Mouse (Mus musculus) heart, embryonic 15.5 days (tissue): ENCODE results near the gene Mta1. TPM values are rescaled to one million over a fixed set of nuclear protein-coding genes. Genes with fewer than 3 reads are reported as not detected.

Source experiments
- ATAC-seq: fragments of 200-750 bp; cut with Nextera tagmentation; replicated peaks from 2 replicates; pipeline ENCODE4 v1.8.0; 2017; ENCODE audit warnings: low read depth, moderate TSS enrichment; ENCODE audit not compliant: insufficient number of reproducible peaks, insufficient read depth, low FRiP score
- H3K27ac ChIP-seq: fragments of 300-500 bp; sonication (generic); 2 replicates; pipeline ENCODE4 v1.5.1; 2015; ENCODE audit warnings: mild to moderate bottlenecking, inconsistent platforms
- H3K27me3 ChIP-seq: fragments of 300-500 bp; sonication (generic); 2 replicates; pipeline ENCODE4 v1.6.1; 2015; ENCODE audit warnings: inconsistent platforms
- H3K36me3 ChIP-seq: fragments of 300-500 bp; sonication (generic); 2 replicates; pipeline ENCODE4 v1.6.1; 2015; ENCODE audit warnings: mild to moderate bottlenecking, inconsistent platforms
- H3K4me1 ChIP-seq: fragments of 300-500 bp; sonication (generic); replicated peaks from 2 replicates; pipeline ENCODE4 v1.6.1; 2015; ENCODE audit warnings: inconsistent platforms
- H3K4me2 ChIP-seq: fragments of 300-500 bp; sonication (generic); 2 replicates; pipeline ENCODE4 v1.6.1; 2015; ENCODE audit warnings: inconsistent platforms, mild to moderate bottlenecking, moderate library complexity
- H3K4me3 ChIP-seq: fragments of 300-500 bp; sonication (generic); 2 replicates; pipeline ENCODE4 v1.5.1; 2015; ENCODE audit warnings: mild to moderate bottlenecking, inconsistent platforms
- H3K9ac ChIP-seq: fragments of 300-500 bp; sonication (generic); 2 replicates; pipeline ENCODE4 v1.6.1; 2015; ENCODE audit warnings: mild to moderate bottlenecking, inconsistent platforms
- H3K9me3 ChIP-seq: fragments of 300-500 bp; sonication (generic); replicated peaks from 2 replicates; pipeline ENCODE4 v1.6.1; 2016; ENCODE audit warnings: inconsistent platforms
- WGBS: fragments of 180-500 bp; shearing (Covaris S2); methylation state at CpG from one replicate; pipeline ENCODE4 v1.1.7; 2015; ENCODE audit warnings: mixed read lengths; 5-methylcytosine and 5-hydroxymethylcytosine counted together
- polyA plus RNA-seq: library from polyadenylated mRNA; unstranded; fragments of >200 nt; fragmentation: Nextera tagmentation; extraction: Ambion mirVana; gene quantifications from 2 replicates; pipeline ENCODE4 v1.2.1, GENCODE M21; 2015

Gene Mta1
- 11.3 and 11.4 TPM in 2 replicates for polyA plus RNA-seq

GRCm38 (mm10) chr12:113097749-113098281 is at the start of gene Mta1:
Gene Mta1, plus strand, starts transcription at chr12:113098278.
- H3K4me1 ChIP-seq: peaks cover 49% of the 10 kb centered on the region
- H3K4me2 ChIP-seq: peak within 1 kb of the TSS; percentile 97
- H3K9me3 ChIP-seq: no peaks in the 10 kb centered on the region
- WGBS: 6% methylated on average over 16 of the region's 53 CpGs
- peak; percentile 61; the same call in 1 of the 2 replicates for ATAC-seq
- peak within 1 kb of the TSS; percentile 98 for H3K9ac ChIP-seq
- peak within 1 kb of the TSS; percentile 99 for H3K4me3 ChIP-seq
- H3K27me3 ChIP-seq: 0 out of 2 replicates have a peak, but pooled peaks cover 3% of the 10 kb centered on the region
- H3K36me3 ChIP-seq: no peaks in the 10 kb centered on the region
- peak within 1 kb of the TSS; percentile 79 for H3K27ac ChIP-seq

GRCm38 (mm10) chr12:113049836-113050235 is 48.2 kb upstream of the Mta1 start:
- H3K9ac ChIP-seq: no peak overlapping the region
- peaks cover 17% of the 10 kb centered on the region for H3K4me1 ChIP-seq
- H3K9me3 ChIP-seq: no peaks in the 10 kb centered on the region
- no peak for ATAC-seq
- H3K27me3 ChIP-seq: no peaks in the 10 kb centered on the region
- 74% methylated on average over 9 of the region's 9 CpGs for WGBS
- H3K36me3 ChIP-seq: peaks cover 24% of the 10 kb centered on the region; the same call in 1 of the 2 replicates
- no peak overlapping the region for H3K4me2 ChIP-seq
- no peak overlapping the region for H3K27ac ChIP-seq
- no peak overlapping the region for H3K4me3 ChIP-seq

- Histone ChIP-seq H3K4me1 (peaks cover 17% of the 10 kb centered on the region), H3K36me3 (peaks cover 32% of the 10 kb centered on the region; the same call in 1 of the 2 replicates), H3K27me3 (no peaks in the 10 kb centered on the region), H3K4me2 (no peak overlapping the region), H3K9ac (no peak overlapping the region), H3K27ac (no peak overlapping the region), H3K9me3 (no peaks in the 10 kb centered on the region), H3K4me3 (no peak overlapping the region)
- no peak for ATAC-seq
- 82% methylated on average over 12 of the region's 12 CpGs for WGBS
Observed at GRCm38 (mm10) chr12:113050671-113051070, 47.4 kb upstream of the Mta1 start.

DNA sequence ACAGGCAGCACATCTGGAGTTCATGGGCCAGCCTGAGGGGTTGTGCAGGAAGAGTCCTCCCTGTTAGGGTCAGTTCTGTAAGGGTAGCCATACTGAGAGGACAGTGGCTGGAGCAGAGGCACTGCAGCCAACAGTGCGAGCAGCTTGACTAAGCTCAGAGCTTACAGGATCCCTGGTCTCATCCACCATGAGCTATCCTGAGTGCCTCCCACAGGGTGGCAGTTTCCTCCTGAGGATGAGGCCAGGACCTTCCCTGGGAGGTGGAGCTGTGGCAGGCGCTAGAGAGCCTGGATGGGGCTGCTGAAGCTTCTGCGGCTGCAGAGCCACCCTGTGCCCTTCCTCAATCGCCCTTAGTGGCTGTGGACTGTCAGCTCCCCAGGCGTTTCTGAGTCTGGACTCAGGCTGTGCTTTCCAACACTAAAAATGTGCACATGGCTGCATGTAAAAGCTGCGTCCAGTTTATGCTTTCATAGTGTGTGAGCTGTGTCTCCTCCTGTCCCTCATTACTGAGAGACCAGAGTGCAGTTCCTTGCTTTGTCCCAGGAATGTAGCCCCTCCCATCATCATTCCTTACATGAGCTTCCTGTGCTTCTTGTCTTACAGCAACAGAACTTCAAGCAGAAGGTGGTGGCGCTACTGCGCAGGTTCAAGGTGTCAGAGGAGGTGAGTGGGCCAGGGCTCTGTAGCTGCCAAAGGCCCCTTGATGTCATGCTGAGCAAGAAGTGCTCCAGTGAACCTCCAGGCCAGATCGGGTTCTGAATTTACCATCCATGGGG is 46.3 kb upstream of the Mta1 start:
- Histone ChIP-seq H3K9ac (0 out of 2 replicates have a peak overlapping the region, but pooled peaks have one; percentile 8), H3K36me3 (peaks cover 32% of the 10 kb centered on the region; the same call in 1 of the 2 replicates), H3K4me1 (peaks cover 19% of the 10 kb centered on the region), H3K9me3 (no peaks in the 10 kb centered on the region), H3K27ac (peak overlapping the region; percentile 48; the same call in 1 of the 2 replicates), H3K4me2 (no peak overlapping the region), H3K27me3 (no peaks in the 10 kb centered on the region), H3K4me3 (no peak overlapping the region)
- WGBS: 31% methylated on average over 9 of the region's 9 CpGs
- ATAC-seq: no peak

DNA sequence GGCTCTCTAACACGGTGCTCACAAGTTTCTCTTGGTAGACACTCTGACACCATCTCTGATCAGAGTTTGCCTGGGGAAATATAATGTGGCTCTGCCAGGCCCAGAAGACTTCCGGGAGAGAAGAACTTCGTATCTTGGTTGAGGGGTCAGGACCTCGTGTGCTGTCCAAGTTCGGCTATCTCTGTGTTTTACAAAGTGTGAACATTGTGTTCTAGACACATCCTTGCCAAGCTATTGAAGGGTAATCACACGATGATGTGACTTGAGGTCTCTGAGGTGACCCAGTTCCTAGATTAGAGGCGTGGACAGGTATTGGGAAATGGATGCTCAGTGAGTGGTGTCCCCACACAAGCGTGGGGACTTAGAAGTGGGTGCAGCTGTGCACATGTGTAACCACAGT is 42.0 kb upstream of the Mta1 start:
- Histone ChIP-seq H3K27ac (no peak overlapping the region), H3K4me3 (no peak overlapping the region), H3K9me3 (no peaks in the 10 kb centered on the region), H3K27me3 (no peaks in the 10 kb centered on the region), H3K36me3 (peaks cover 49% of the 10 kb centered on the region), H3K9ac (no peak overlapping the region), H3K4me1 (peaks cover 14% of the 10 kb centered on the region), H3K4me2 (no peak overlapping the region)
- WGBS: 56% methylated on average over 8 of the region's 8 CpGs
- no peak for ATAC-seq

DNA sequence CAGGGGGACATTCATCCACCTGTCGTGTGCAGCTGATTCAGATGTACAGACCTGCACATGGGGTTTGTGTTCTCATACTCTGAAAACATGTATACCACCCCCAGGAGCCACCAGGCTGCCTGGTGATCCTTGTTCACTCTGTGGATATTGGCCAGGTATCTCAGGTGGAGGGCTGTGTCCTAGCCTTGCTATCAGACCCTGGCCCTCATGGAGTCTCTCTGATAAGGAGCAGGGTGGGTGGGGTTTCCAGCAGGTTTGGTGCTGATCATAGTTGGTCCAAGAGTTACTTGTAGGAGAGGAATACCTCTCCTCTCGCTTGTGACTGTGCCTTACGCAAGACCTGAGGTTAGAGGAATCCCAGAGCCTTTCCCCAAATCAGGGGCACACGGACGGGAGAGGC is 37.9 kb upstream of the Mta1 start:
- ATAC-seq: no peak
- no peak overlapping the region for H3K9ac ChIP-seq
- 93% methylated on average over 5 of the region's 5 CpGs for WGBS

DNA sequence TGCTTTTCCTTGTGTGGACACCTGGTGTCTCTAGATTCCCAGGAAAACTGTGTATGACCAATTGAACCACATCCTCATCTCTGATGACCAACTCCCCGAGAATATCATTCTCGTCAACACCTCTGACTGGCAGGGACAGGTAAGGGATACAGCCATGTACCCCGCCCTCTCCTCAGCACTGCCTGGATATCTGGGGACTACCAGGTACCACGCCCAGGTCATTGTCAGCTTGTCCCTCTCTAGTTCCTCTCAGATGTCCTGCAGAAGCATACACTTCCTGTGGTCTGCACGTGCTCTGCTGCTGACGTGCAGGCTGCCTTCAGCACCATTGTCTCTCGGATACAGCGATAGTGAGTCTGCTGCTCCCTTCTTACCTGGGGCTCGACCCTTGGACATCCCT is 36.5 kb upstream of the Mta1 start:
- no peak for ATAC-seq
- Histone ChIP-seq H3K9me3 (no peaks in the 10 kb centered on the region), H3K4me2 (no peak overlapping the region), H3K27me3 (no peaks in the 10 kb centered on the region), H3K9ac (no peak overlapping the region), H3K4me3 (no peak overlapping the region), H3K27ac (no peak overlapping the region), H3K36me3 (peaks cover 56% of the 10 kb centered on the region), H3K4me1 (no peaks in the 10 kb centered on the region)
- 75% methylated on average over 9 of the region's 9 CpGs for WGBS

More for the DNA sequence above, 37.9 kb upstream of the Mta1 start:
- H3K4me1 ChIP-seq: 0 out of 2 replicates have a peak, but pooled peaks cover 2% of the 10 kb centered on the region
- H3K27ac ChIP-seq: no peak overlapping the region
- H3K4me2 ChIP-seq: no peak overlapping the region
- H3K27me3 ChIP-seq: no peaks in the 10 kb centered on the region
- peaks cover 57% of the 10 kb centered on the region for H3K36me3 ChIP-seq
- H3K4me3 ChIP-seq: no peak overlapping the region
- H3K9me3 ChIP-seq: no peaks in the 10 kb centered on the region

DNA sequence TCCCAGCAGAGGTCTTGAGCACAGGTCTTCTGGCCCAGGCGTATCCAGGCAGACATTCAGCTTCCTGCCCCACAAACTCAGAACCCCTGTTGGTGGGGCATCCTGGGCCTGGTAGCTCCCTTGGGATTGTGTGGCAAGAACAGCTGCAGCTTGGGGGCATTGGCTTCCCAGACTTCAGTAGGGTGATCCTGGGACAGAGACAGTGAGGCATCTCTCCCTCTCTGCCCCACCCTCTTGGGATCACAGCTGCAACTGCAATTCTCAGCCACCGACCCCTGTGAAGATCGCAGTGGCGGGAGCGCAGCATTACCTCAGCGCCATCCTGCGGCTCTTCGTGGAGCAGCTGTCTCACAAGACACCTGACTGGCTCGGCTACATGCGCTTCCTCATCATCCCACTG is 35.9 kb upstream of the Mta1 start:
- H3K27ac ChIP-seq: no peak overlapping the region
- ATAC-seq: no peak
- H3K9me3 ChIP-seq: no peaks in the 10 kb centered on the region
- no peaks in the 10 kb centered on the region for H3K4me1 ChIP-seq
- no peak overlapping the region for H3K4me2 ChIP-seq
- H3K9ac ChIP-seq: no peak overlapping the region
- no peaks in the 10 kb centered on the region for H3K27me3 ChIP-seq
- H3K4me3 ChIP-seq: no peak overlapping the region
- peaks cover 52% of the 10 kb centered on the region for H3K36me3 ChIP-seq
- 77% methylated on average over 10 of the region's 10 CpGs for WGBS

GRCm38 (mm10) chr12:113063700-113064099 is 34.4 kb upstream of the Mta1 start:
- H3K9me3 ChIP-seq: no peaks in the 10 kb centered on the region
- H3K4me1 ChIP-seq: no peaks in the 10 kb centered on the region
- no peak for ATAC-seq
- no peak overlapping the region for H3K4me2 ChIP-seq
- WGBS: 91% methylated on average over 7 of the region's 7 CpGs
- H3K36me3 ChIP-seq: peaks cover 38% of the 10 kb centered on the region
- H3K9ac ChIP-seq: no peak overlapping the region
- no peak overlapping the region for H3K27ac ChIP-seq
- H3K4me3 ChIP-seq: no peak overlapping the region
- H3K27me3 ChIP-seq: no peaks in the 10 kb centered on the region

GRCm38 (mm10) chr12:113068002-113068401 is 30.1 kb upstream of the Mta1 start:
- peaks cover 34% of the 10 kb centered on the region for H3K36me3 ChIP-seq

GRCm38 (mm10) chr12:113069389-113069788 is 28.7 kb upstream of the Mta1 start:
- peaks cover 8% of the 10 kb centered on the region for H3K4me1 ChIP-seq
- peaks cover 22% of the 10 kb centered on the region for H3K36me3 ChIP-seq
- H3K4me3 ChIP-seq: no peak overlapping the region
- H3K9ac ChIP-seq: no peak overlapping the region
- WGBS: 96% methylated on average over 6 of the region's 6 CpGs
- H3K9me3 ChIP-seq: no peaks in the 10 kb centered on the region
- no peaks in the 10 kb centered on the region for H3K27me3 ChIP-seq
- no peak for ATAC-seq
- no peak overlapping the region for H3K4me2 ChIP-seq
- H3K27ac ChIP-seq: no peak overlapping the region

More at GRCm38 (mm10) chr12:113068002-113068401, 30.1 kb upstream of the Mta1 start:
- no peak for ATAC-seq
- Histone ChIP-seq H3K4me2 (no peak overlapping the region), H3K4me3 (no peak overlapping the region), H3K9me3 (no peaks in the 10 kb centered on the region), H3K9ac (no peak overlapping the region), H3K4me1 (no peaks in the 10 kb centered on the region), H3K27me3 (no peaks in the 10 kb centered on the region), H3K27ac (no peak overlapping the region)
- WGBS: 85% methylated on average over 7 of the region's 7 CpGs
